In the genomic region with DNA sequence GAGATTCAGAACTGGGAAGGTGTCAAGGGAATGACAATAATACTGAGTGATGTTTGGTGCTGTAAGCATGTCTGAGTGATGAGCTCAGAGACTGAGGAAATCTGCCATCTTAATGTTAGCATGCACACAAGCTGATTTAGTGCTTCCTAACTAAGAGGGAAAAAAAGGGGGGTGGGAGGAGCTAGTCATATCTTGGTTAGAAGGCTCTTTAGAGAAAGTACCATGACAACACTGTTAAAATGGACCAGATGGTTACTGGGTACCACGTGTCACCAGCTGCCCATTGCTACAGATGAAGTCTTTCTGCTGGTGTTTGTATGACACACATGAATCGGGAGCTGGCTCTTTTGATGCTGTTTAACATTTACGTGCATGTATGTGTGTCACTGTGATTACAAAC, we compare ENCODE assay signal across 21 mouse cellular contexts.
DNase-seq lines count a peak whose midpoint lies in the region; ATAC-seq and TF ChIP-seq lines count a peak whose summit lies in the region.
"Had no signal": no experiment of that assay in that cellular context is flagged by ENCODE, and none has a peak within 500 bp of the region (broad histone marks: within the 10 kb centered on the region; RNA-seq: fewer than 3 reads in every experiment).

No protein-coding gene starts in this region.

- no peak overlapping the region for H3K4me2 ChIP-seq in hindbrain, embryonic 16.5 days (ENCODE audit: low read length)
- H3K4me2 ChIP-seq in hindbrain, embryonic 13.5 days, result no peak overlapping the region
- no peak overlapping the region for H3K4me2 ChIP-seq in lung, embryonic 14.5 days
- H3K4me2 ChIP-seq: heart, embryonic 13.5 days; hindbrain, embryonic 14.5 days; intestine, embryonic 15.5 days; limb, embryonic 13.5 days; liver, embryonic 13.5 days; midbrain, embryonic 12.5 days; neural tube, embryonic 12.5 days had no signal

- no peak overlapping the region for H3K27ac ChIP-seq in hindbrain, embryonic 16.5 days (ENCODE audit: low read depth, low read length)
- H3K27ac ChIP-seq in hindbrain, embryonic 13.5 days, result no peak overlapping the region
- H3K27ac ChIP-seq in lung, embryonic 14.5 days (ENCODE audit: low read depth), result peak overlapping the region; percentile 22; the same call in 1 of the 2 replicates
- H3K27ac ChIP-seq: heart, embryonic 13.5 days; hindbrain, embryonic 14.5 days; intestine, embryonic 15.5 days; limb, embryonic 13.5 days; liver, embryonic 13.5 days; midbrain, embryonic 12.5 days; neural tube, embryonic 12.5 days had no signal

- no peaks in the 10 kb centered on the region for H3K9me3 ChIP-seq in hindbrain, embryonic 16.5 days (ENCODE audit: control insufficient read depth, low read length)
- H3K9me3 ChIP-seq in hindbrain, embryonic 13.5 days, result no peaks in the 10 kb centered on the region
- H3K9me3 ChIP-seq in lung, embryonic 14.5 days (ENCODE audit: low read depth, low read length), result no peaks in the 10 kb centered on the region
- H3K9me3 ChIP-seq: heart, embryonic 13.5 days; intestine, embryonic 15.5 days; limb, embryonic 13.5 days; liver, embryonic 13.5 days; midbrain, embryonic 12.5 days; neural tube, embryonic 12.5 days had no signal

- H3K4me3 ChIP-seq in hindbrain, embryonic 16.5 days (ENCODE audit: low read length), result no peak overlapping the region
- H3K4me3 ChIP-seq in hindbrain, embryonic 13.5 days, result no peak overlapping the region
- no peak overlapping the region for H3K4me3 ChIP-seq in lung, embryonic 14.5 days (ENCODE audit: low read depth, low read length)
- H3K4me3 ChIP-seq: heart, embryonic 13.5 days; intestine, embryonic 15.5 days; limb, embryonic 13.5 days; liver, embryonic 13.5 days; midbrain, embryonic 12.5 days; neural tube, embryonic 12.5 days had no signal

- no peak for TF ChIP-seq CTCF in lung, embryonic 14.5 days (IDR thresholded peaks at IDR 0.05; ENCODE audit: low read depth)

- 68% methylated on average over 3 of the region's 3 CpGs for WGBS in hindbrain, embryonic 16.5 days
- WGBS in hindbrain, embryonic 13.5 days, result 70% methylated on average over 3 of the region's 3 CpGs
- WGBS in lung, embryonic 14.5 days, result 53% methylated on average over 3 of the region's 3 CpGs

- peak; percentile 40; the same call in 1 of the 2 replicates for ATAC-seq in hindbrain, embryonic 16.5 days
- no peak for ATAC-seq in hindbrain, embryonic 13.5 days (ENCODE audit: low FRiP score)
- ATAC-seq in lung, embryonic 14.5 days (ENCODE audit: insufficient read depth), result no peak
- ATAC-seq: intestine, embryonic 15.5 days; Patski had no signal

- DNase-seq in lung, embryonic 14.5 days, result no peak
- no peak for DNase-seq in lung, adult 18-20 months
- DNase-seq in brain, adult 2 months (ENCODE audit: low read depth, low spot score), result peak; percentile 55
- no peak for DNase-seq in thymus, postnatal 0 days (ENCODE audit: low spot score)
- DNase-seq in adrenal gland, postnatal 14 days, result no peak
- DNase-seq: adrenal gland, postnatal 25 days; cerebellum, adult 18-20 months; cerebellum, postnatal 36 days; gastrocnemius, postnatal 10 days; heart, adult 18-20 months; kidney, adult 9 months; liver, embryonic 13.5 days had no signal

- H3K9ac ChIP-seq in hindbrain, embryonic 16.5 days (ENCODE audit: low read depth, low read length), result no peak overlapping the region
- no peak overlapping the region for H3K9ac ChIP-seq in hindbrain, embryonic 13.5 days
- H3K9ac ChIP-seq in lung, embryonic 14.5 days, result no peak overlapping the region
- H3K9ac ChIP-seq: heart, embryonic 13.5 days; hindbrain, embryonic 14.5 days; intestine, embryonic 15.5 days; limb, embryonic 13.5 days; liver, embryonic 13.5 days; midbrain, embryonic 12.5 days; neural tube, embryonic 12.5 days had no signal

- no peaks in the 10 kb centered on the region for H3K36me3 ChIP-seq in hindbrain, embryonic 16.5 days (ENCODE audit: control insufficient read depth, insufficient read depth, low read length)
- H3K36me3 ChIP-seq in hindbrain, embryonic 13.5 days, result no peaks in the 10 kb centered on the region
- H3K36me3 ChIP-seq in lung, embryonic 14.5 days (ENCODE audit: insufficient read depth), result no peaks in the 10 kb centered on the region
- H3K36me3 ChIP-seq: heart, embryonic 13.5 days; intestine, embryonic 15.5 days; limb, embryonic 13.5 days; liver, embryonic 13.5 days; midbrain, embryonic 12.5 days; neural tube, embryonic 12.5 days had no signal

- H3K27me3 ChIP-seq in hindbrain, embryonic 16.5 days (replicated peaks; ENCODE audit: control insufficient read depth, insufficient read depth, low read length), result no peaks in the 10 kb centered on the region
- H3K27me3 ChIP-seq in hindbrain, embryonic 13.5 days, result no peaks in the 10 kb centered on the region
- no peaks in the 10 kb centered on the region for H3K27me3 ChIP-seq in lung, embryonic 14.5 days (ENCODE audit: insufficient read depth, low read length)
- H3K27me3 ChIP-seq: heart, embryonic 13.5 days; intestine, embryonic 15.5 days; limb, embryonic 13.5 days; liver, embryonic 13.5 days; midbrain, embryonic 12.5 days; neural tube, embryonic 12.5 days; Patski had no signal

- no peaks in the 10 kb centered on the region; the same call in 1 of the 2 replicates for H3K4me1 ChIP-seq in hindbrain, embryonic 16.5 days (ENCODE audit: control insufficient read depth, insufficient read depth, low read depth, low read length)
- peaks cover 14% of the 10 kb centered on the region for H3K4me1 ChIP-seq in hindbrain, embryonic 13.5 days (replicated peaks)
- H3K4me1 ChIP-seq in lung, embryonic 14.5 days (ENCODE audit: insufficient read depth), result peaks cover 3% of the 10 kb centered on the region; the same call in 1 of the 2 replicates
- H3K4me1 ChIP-seq: liver, embryonic 13.5 days had no signal
